Mouse (Mus musculus) liver, adult (tissue): ENCODE measurements around the gene Pigx.

Source experiments
- GATA4 ChIP-seq: IDR thresholded peaks from 2 replicates; pipeline ENCODE4 v1.6.1; 2014; ENCODE audit warnings: mild to moderate bottlenecking, low read length; ENCODE audit not compliant: insufficient replicate concordance

Gene Pigx

GRCm38 (mm10) chr16:32078408-32078990 is 21.0 kb downstream of the Pigx start:
- TF ChIP-seq GATA4 = no peak

GRCm38 (mm10) chr16:32077648-32078407 is 21.7 kb downstream of the Pigx start:
- TF ChIP-seq GATA4 = no peak

- no peak for TF ChIP-seq GATA4
Measured at GRCm38 (mm10) chr16:32076406-32076805, 23.1 kb downstream of the Pigx start.

- no peak for TF ChIP-seq GATA4
Measured at GRCm38 (mm10) chr16:32075762-32076161, 23.8 kb downstream of the Pigx start.

GRCm38 (mm10) chr16:32068389-32069300 is 30.9 kb downstream of the Pigx start:
- TF ChIP-seq GATA4 = no peak

- no peak for TF ChIP-seq GATA4
Measured at GRCm38 (mm10) chr16:32066899-32067298, 32.6 kb downstream of the Pigx start.

GRCm38 (mm10) chr16:32063900-32064299 is 35.6 kb downstream of the Pigx start:
- TF ChIP-seq GATA4 = no peak

GRCm38 (mm10) chr16:32062226-32062625 is 37.3 kb downstream of the Pigx start:
- 0 out of 2 replicates have a peak, but pooled peaks have one; percentile 8 for TF ChIP-seq GATA4

- TF ChIP-seq GATA4 = no peak
Measured at GRCm38 (mm10) chr16:32059840-32060523, 39.6 kb downstream of the Pigx start.

GRCm38 (mm10) chr16:32058817-32059216 is 40.7 kb downstream of the Pigx start:
- no peak for TF ChIP-seq GATA4

- no peak for TF ChIP-seq GATA4
Measured at GRCm38 (mm10) chr16:32042367-32042766, 57.2 kb downstream of the Pigx start.
